Mouse (Mus musculus): ENCODE measurements around the gene Fosb. TPM values are rescaled to one million over a fixed set of nuclear protein-coding genes. Genes with fewer than 3 reads are reported as not detected.
A peak's percentile ranks its signal among the peaks of the same experiment; 100 is the strongest.

Fosb gene
- polyA plus RNA-seq, 1 experiment from 2014 or later: not detected

DNA sequence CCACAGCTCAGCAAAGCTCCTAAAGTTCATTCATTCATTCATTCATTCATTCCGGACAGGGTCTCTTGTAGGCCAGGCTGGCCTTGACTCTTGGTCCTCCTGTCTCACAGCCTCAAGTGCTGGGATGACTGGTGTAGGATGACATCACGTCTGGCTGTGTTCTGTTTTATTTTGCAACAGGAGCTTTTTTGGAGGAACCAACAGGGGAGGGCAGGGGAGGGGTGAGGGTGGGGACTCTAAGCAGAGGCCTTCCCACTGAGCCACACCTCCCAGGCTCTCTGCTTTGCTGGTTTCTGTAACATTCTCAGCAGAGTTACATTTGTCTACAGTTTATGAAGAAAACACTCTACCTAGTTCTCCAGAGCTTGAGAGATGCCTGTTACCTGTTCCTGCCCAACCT is 28.2 kb upstream of the Fosb start:
- H3K36me3 ChIP-seq (ENCODE audit: control insufficient read depth, insufficient read depth, low read length): no peaks in the 10 kb centered on the region
- no peak overlapping the region for H3K27ac ChIP-seq (replicated peaks; ENCODE audit: low read depth, low read length)
- ATAC-seq (ENCODE audit: insufficient number of reproducible peaks, low FRiP score, low TSS enrichment, low read depth): no peak
- peaks cover 8% of the 10 kb centered on the region; the same call in 1 of the 2 replicates for H3K4me1 ChIP-seq (ENCODE audit: control insufficient read depth, insufficient read depth, low read length)
- DNase-seq (ENCODE audit: low spot score): no peak
- peaks cover 13% of the 10 kb centered on the region for H3K27me3 ChIP-seq (ENCODE audit: control insufficient read depth, insufficient read depth, low read length)
- WGBS: 63% methylated on average over 2 of the region's 2 CpGs
- H3K4me2 ChIP-seq (ENCODE audit: low read depth, severe bottlenecking): no peak overlapping the region
- H3K4me3 ChIP-seq (ENCODE audit: low read depth, low read length): no peak overlapping the region
- H3K9me3 ChIP-seq (ENCODE audit: control insufficient read depth, low read length): no peaks in the 10 kb centered on the region
- no peak overlapping the region for H3K9ac ChIP-seq (ENCODE audit: low read length)

DNA sequence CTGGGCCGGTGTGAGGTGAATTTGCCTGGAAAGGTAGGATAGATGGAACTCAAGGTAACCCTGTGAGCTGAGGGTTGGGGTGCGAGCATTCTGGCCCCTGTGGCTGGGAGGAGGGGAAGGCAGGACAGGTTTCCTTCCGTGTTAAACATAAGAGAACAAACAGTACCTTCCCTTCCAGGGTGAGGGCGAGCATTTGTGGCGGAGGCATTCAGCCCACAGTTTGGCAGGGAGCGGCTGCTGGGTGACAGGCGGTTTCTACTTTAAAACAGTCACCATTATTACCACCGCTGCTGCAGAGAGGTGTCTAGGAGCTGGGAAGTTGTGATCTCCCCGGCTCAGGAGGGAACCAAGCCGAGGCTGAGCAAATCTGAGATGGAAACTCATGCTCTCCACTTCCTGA is 27.3 kb upstream of the Fosb start:
- peaks cover 4% of the 10 kb centered on the region; the same call in 1 of the 2 replicates for H3K4me1 ChIP-seq (ENCODE audit: control insufficient read depth, insufficient read depth, low read length)
- no peak for DNase-seq (ENCODE audit: low spot score)
- H3K36me3 ChIP-seq (ENCODE audit: control insufficient read depth, insufficient read depth, low read length): no peaks in the 10 kb centered on the region
- ATAC-seq (ENCODE audit: insufficient number of reproducible peaks, low FRiP score, low TSS enrichment, low read depth): no peak
- H3K4me2 ChIP-seq (ENCODE audit: low read depth, severe bottlenecking): no peak overlapping the region
- H3K4me3 ChIP-seq (ENCODE audit: low read depth, low read length): no peak overlapping the region
- WGBS: 62% methylated on average over 10 of the region's 10 CpGs
- no peaks in the 10 kb centered on the region for H3K9me3 ChIP-seq (ENCODE audit: control insufficient read depth, low read length)
- H3K27me3 ChIP-seq (ENCODE audit: control insufficient read depth, insufficient read depth, low read length): peaks cover 11% of the 10 kb centered on the region
- H3K9ac ChIP-seq (ENCODE audit: low read length): no peak overlapping the region
- H3K27ac ChIP-seq (replicated peaks; ENCODE audit: low read depth, low read length): no peak overlapping the region

DNA sequence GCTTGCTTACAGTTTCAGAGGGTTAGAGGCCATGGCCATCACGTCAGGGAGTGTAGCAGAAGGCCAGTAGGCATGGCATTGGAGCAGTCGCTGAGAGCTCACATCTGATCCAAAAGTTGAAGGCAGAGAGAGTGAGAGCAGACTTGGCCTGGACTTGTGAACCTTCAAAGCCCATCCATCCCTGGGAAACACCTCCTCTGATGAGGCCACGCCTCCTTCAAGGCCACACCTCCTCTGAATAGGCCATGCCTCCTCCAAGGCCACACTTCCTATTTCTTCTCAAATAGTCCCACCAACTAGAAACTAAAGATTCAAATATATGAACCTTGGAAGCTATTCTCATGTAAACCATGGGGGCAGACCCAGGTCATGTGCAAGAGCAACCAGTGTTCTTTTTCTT is 25.7 kb upstream of the Fosb start:
- DNase-seq (ENCODE audit: low spot score): no peak

DNA sequence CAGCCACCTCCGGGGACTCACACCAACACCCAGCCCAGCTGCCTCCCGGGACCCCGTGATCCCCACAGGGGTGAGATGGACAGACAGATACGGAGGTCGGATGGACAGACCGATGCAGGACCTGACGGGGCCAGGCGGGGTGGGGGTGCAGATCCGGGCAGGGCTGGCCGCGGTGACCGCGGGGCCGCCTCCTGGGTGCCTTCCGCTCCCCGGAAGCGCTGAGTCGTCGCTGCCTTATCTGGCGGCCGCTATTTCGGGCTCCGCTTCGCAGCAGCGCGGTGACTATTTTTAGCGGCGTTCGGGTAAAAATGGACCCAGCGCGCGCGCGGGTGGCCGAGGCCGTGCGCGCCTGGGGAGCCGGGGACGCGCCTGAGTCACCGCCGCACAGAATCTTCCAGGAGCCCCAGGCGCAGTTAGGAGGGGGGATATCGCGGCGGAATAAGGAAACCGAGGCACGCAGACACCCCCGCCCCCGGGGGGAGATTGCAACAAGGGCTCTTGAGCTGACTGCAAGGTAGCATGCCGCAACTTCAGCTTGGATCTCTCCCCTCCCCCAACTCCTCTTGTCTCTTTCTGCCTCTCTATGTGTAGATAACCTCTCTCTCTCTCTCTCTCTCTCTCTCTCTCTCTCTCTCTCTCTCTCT is 23.0 kb upstream of the Fosb start:
- peak overlapping the region; percentile 57 for H3K4me3 ChIP-seq (ENCODE audit: low read depth, low read length)
- H3K9me3 ChIP-seq (ENCODE audit: control insufficient read depth, low read length): no peaks in the 10 kb centered on the region
- peak overlapping the region; percentile 71 for H3K9ac ChIP-seq (ENCODE audit: low read length)
- no peaks in the 10 kb centered on the region for H3K36me3 ChIP-seq (ENCODE audit: control insufficient read depth, insufficient read depth, low read length)
- H3K27ac ChIP-seq (replicated peaks; ENCODE audit: low read depth, low read length): no peak overlapping the region
- DNase-seq (ENCODE audit: low spot score): peak; percentile 50
- H3K27me3 ChIP-seq (ENCODE audit: control insufficient read depth, insufficient read depth, low read length): no peaks in the 10 kb centered on the region
- H3K4me1 ChIP-seq (ENCODE audit: control insufficient read depth, insufficient read depth, low read length): peaks cover 1% of the 10 kb centered on the region
- WGBS: under 1% methylated on average over 51 of the region's 52 CpGs
- H3K4me2 ChIP-seq (ENCODE audit: low read depth, severe bottlenecking): peak overlapping the region; percentile 90
- 0 out of 2 replicates have a peak, but pooled peaks have one; percentile 18 for ATAC-seq (ENCODE audit: insufficient number of reproducible peaks, low FRiP score, low TSS enrichment, low read depth)

More for the DNA sequence above, 25.7 kb upstream of the Fosb start:
- Histone ChIP-seq H3K9me3 (ENCODE audit: control insufficient read depth, low read length) (no peaks in the 10 kb centered on the region), H3K36me3 (ENCODE audit: control insufficient read depth, insufficient read depth, low read length) (no peaks in the 10 kb centered on the region), H3K4me2 (ENCODE audit: low read depth, severe bottlenecking) (no peak overlapping the region), H3K4me1 (ENCODE audit: control insufficient read depth, insufficient read depth, low read length) (no peaks in the 10 kb centered on the region), H3K4me3 (ENCODE audit: low read depth, low read length) (no peak overlapping the region), H3K9ac (ENCODE audit: low read length) (no peak overlapping the region), H3K27ac (replicated peaks; ENCODE audit: low read depth, low read length) (no peak overlapping the region), H3K27me3 (ENCODE audit: control insufficient read depth, insufficient read depth, low read length) (no peaks in the 10 kb centered on the region)
- ATAC-seq (ENCODE audit: insufficient number of reproducible peaks, low FRiP score, low TSS enrichment, low read depth): no peak
- WGBS: 28% methylated on average over 3 of the region's 3 CpGs

DNA sequence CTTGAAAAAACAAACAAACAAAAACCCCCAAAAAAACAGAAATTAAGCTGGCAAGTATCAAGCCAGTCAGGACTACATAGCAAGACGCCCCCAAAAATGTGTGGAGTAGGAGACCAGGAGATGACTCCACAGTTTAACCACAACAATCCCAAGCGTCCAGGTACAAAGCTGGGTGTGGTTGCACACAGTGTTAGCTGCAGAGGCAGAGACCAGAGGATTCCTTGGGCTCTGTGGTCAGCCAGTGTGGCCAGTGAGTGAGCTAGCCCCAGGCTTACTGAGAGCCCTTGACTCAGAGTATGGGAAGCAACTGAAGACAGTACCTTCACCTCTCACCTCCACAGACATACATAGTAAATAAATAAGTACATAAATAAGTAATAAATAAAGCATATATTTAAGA is 22.1 kb upstream of the Fosb start:
- 72% methylated on average over 2 of the region's 2 CpGs for WGBS
- H3K9ac ChIP-seq (ENCODE audit: low read length): no peak overlapping the region
- no peak overlapping the region for H3K4me3 ChIP-seq (ENCODE audit: low read depth, low read length)
- peaks cover 8% of the 10 kb centered on the region for H3K4me1 ChIP-seq (ENCODE audit: control insufficient read depth, insufficient read depth, low read length)
- ATAC-seq (ENCODE audit: insufficient number of reproducible peaks, low FRiP score, low TSS enrichment, low read depth) (no peak), DNase-seq (ENCODE audit: low spot score) (no peak)
- H3K36me3 ChIP-seq (ENCODE audit: control insufficient read depth, insufficient read depth, low read length): no peaks in the 10 kb centered on the region
- H3K27ac ChIP-seq (replicated peaks; ENCODE audit: low read depth, low read length): no peak overlapping the region
- H3K9me3 ChIP-seq (ENCODE audit: control insufficient read depth, low read length): no peaks in the 10 kb centered on the region
- H3K4me2 ChIP-seq (ENCODE audit: low read depth, severe bottlenecking): no peak overlapping the region
- no peaks in the 10 kb centered on the region for H3K27me3 ChIP-seq (ENCODE audit: control insufficient read depth, insufficient read depth, low read length)

DNA sequence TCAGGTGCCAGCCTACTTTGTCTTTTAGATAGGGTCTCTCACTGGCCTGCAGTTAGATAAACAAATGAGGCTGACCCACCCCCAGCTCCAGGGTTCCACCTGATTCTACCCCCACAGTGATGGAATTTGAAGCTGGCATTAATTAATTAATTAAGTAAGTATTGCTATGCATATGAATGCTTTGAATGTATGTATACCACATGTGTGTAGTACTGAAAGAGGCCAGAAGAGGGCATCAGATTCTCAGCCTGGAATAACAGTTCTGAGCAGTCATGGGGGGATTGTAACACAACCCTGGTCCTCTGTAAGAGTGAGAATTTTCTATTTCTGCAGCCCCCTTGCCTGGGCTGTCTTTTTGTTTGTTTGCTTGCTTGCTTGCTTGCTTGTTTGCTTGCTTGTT is 18.6 kb upstream of the Fosb start:
- Histone ChIP-seq H3K27ac (replicated peaks; ENCODE audit: low read depth, low read length) (no peak overlapping the region), H3K36me3 (ENCODE audit: control insufficient read depth, insufficient read depth, low read length) (no peaks in the 10 kb centered on the region), H3K27me3 (ENCODE audit: control insufficient read depth, insufficient read depth, low read length) (no peaks in the 10 kb centered on the region; the same call in 1 of the 2 replicates), H3K9ac (ENCODE audit: low read length) (no peak overlapping the region), H3K4me3 (ENCODE audit: low read depth, low read length) (no peak overlapping the region), H3K9me3 (ENCODE audit: control insufficient read depth, low read length) (no peaks in the 10 kb centered on the region), H3K4me1 (ENCODE audit: control insufficient read depth, insufficient read depth, low read length) (peaks cover 16% of the 10 kb centered on the region), H3K4me2 (ENCODE audit: low read depth, severe bottlenecking) (no peak overlapping the region)
- ATAC-seq (ENCODE audit: insufficient number of reproducible peaks, low FRiP score, low TSS enrichment, low read depth) (no peak), DNase-seq (ENCODE audit: low spot score) (no peak)

DNA sequence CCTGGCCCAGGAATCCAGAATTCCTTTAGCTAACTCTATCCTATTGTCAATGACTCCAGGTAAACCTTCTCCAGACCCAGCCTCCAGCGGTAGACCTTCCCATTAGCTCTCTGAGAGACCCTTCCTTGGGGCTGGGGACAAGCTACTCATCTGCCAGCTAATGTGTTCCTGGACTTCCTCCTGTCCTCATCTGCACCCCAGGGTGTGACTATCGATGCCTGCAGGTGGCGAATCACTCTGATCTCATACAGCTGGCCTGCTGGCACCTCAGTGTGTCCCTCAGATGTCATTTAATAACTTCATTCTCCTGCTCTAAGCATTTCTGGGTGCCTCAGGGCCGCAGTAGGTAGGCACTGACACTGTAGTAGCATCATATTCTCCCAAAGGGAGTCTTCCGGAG is 17.9 kb upstream of the Fosb start:
- peaks cover 2% of the 10 kb centered on the region; the same call in 1 of the 2 replicates for H3K27me3 ChIP-seq (ENCODE audit: control insufficient read depth, insufficient read depth, low read length)
- DNase-seq (ENCODE audit: low spot score) (no peak), ATAC-seq (ENCODE audit: insufficient number of reproducible peaks, low FRiP score, low TSS enrichment, low read depth) (no peak)
- no peaks in the 10 kb centered on the region for H3K9me3 ChIP-seq (ENCODE audit: control insufficient read depth, low read length)
- H3K36me3 ChIP-seq (ENCODE audit: control insufficient read depth, insufficient read depth, low read length): no peaks in the 10 kb centered on the region
- WGBS: 83% methylated on average over 5 of the region's 5 CpGs
- peaks cover 16% of the 10 kb centered on the region for H3K4me1 ChIP-seq (ENCODE audit: control insufficient read depth, insufficient read depth, low read length)
- H3K4me2 ChIP-seq (ENCODE audit: low read depth, severe bottlenecking): no peak overlapping the region
- H3K27ac ChIP-seq (replicated peaks; ENCODE audit: low read depth, low read length): no peak overlapping the region
- H3K4me3 ChIP-seq (ENCODE audit: low read depth, low read length): no peak overlapping the region
- no peak overlapping the region for H3K9ac ChIP-seq (ENCODE audit: low read length)

DNA sequence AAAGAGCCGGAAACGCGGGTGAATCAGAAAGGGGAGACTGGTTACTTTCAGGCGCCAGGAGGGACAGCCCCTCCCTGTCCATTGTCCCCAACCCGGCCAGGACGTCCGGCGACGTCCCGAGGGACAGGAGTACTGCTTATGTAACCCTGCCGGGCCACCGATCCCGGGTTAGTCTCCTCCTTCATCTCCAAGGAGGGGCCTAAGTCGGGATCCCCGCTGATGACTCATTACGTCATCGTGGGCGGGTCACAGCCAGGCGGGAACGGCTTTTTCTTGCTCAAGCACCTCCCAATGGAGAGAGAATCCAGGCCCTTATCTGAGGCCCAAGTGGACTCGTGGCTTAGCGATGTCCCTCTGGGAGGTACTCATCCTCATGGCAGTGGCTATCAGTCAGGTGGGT is 17.3 kb upstream of the Fosb start:
- peaks cover 5% of the 10 kb centered on the region; the same call in 1 of the 2 replicates for H3K27me3 ChIP-seq (ENCODE audit: control insufficient read depth, insufficient read depth, low read length)
- H3K27ac ChIP-seq (replicated peaks; ENCODE audit: low read depth, low read length): peak overlapping the region; percentile 61; the same call in 1 of the 2 replicates
- peaks cover 16% of the 10 kb centered on the region for H3K4me1 ChIP-seq (ENCODE audit: control insufficient read depth, insufficient read depth, low read length)
- no peaks in the 10 kb centered on the region for H3K9me3 ChIP-seq (ENCODE audit: control insufficient read depth, low read length)
- H3K9ac ChIP-seq (ENCODE audit: low read length): 0 out of 2 replicates have a peak overlapping the region, but pooled peaks have one; percentile 8
- peak; percentile 87 for DNase-seq (ENCODE audit: low spot score)
- WGBS: under 1% methylated on average over 22 of the region's 22 CpGs
- ATAC-seq (ENCODE audit: insufficient number of reproducible peaks, low FRiP score, low TSS enrichment, low read depth): 0 out of 2 replicates have a peak, but pooled peaks have one; percentile 42
- peak overlapping the region; percentile 26 for H3K4me3 ChIP-seq (ENCODE audit: low read depth, low read length)
- H3K4me2 ChIP-seq (ENCODE audit: low read depth, severe bottlenecking): peak overlapping the region; percentile 65
- H3K36me3 ChIP-seq (ENCODE audit: control insufficient read depth, insufficient read depth, low read length): no peaks in the 10 kb centered on the region
